Mouse (Mus musculus) right cerebral cortex, adult 2 months (tissue): ENCODE data around the gene Cipc.

Experiments used
- DNase-seq, 2 experiments: peaks; one replicate each; pipeline ENCODE4 v3.0.0; 2021 to 2022; ENCODE audit warnings: low spot score in 2 of 2

Gene Cipc

GRCm38 (mm10) chr12:86989890-86990754 lies 43.3 kb downstream of the Cipc start, which contains the start of gene Zdhhc22:
Gene Zdhhc22 (minus strand): TSS chr12:86990430.
- DNase-seq, result no peak

GRCm38 (mm10) chr12:86990755-86991110 lies 43.9 kb downstream of the Cipc start:
- DNase-seq, result no peak

DNA sequence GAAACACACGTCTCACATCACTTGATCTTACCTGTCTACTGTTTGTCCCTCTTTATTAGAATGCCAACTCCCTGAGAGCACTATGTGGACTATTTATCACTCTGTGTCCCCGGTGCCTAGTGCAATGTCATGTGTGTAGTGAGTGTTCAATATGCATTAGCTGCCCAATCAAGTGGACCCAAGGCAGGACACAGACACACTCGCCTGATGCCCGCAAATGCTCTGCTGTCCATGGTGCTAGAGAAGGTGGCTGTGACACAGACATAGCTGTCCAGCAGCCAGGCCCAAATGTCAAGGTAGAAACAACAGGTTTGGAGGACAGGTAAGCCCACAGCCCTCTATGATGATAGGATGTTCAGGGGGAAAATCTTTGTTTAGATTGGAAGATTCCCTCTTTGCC lies 47.3 kb downstream of the Cipc start:
- no peak for DNase-seq

DNA sequence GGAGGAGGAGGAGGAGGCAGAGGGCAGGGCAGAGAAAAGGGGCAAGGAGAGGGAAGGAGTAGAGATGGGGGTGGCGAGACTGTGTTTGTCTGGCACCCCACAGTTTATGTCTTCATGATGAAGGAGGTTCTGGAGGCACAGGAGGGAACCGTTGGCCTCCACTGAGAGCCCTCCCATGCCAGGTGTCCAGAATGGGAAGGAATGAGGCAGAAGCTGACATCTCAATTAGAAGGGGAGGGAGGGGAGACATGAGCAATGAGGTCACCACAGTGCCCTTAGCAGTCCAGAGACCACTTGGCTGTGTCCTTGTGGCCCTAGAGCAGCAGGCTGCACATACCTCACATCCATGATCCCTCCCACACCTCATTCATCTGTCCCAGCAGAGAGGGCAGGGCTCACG lies 47.9 kb downstream of the Cipc start:
- no peak for DNase-seq

DNA sequence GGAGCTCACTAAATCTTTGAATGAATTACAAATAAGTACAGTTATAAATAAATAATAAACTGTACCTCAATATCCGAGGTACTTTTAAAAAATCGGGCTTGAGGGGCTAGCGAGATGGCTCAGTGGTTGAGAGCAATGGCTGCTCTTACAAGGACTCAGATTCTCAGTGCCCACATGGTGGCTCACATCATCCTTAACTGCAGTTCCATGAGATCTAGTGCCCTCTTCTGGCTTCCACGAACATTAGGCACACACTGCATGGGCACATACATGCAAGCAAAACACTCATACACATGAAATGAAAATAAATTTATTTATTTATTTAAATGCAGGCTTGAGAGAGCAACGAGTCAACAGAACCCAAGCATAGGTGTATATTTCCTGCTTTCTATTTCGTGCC lies 49.1 kb downstream of the Cipc start:
- no peak for DNase-seq

- DNase-seq, result no peak
Measured at GRCm38 (mm10) chr12:86998699-86999098, 51.9 kb downstream of the Cipc start.

GRCm38 (mm10) chr12:86999283-86999820 lies 52.5 kb downstream of the Cipc start:
- no peak for DNase-seq

DNA sequence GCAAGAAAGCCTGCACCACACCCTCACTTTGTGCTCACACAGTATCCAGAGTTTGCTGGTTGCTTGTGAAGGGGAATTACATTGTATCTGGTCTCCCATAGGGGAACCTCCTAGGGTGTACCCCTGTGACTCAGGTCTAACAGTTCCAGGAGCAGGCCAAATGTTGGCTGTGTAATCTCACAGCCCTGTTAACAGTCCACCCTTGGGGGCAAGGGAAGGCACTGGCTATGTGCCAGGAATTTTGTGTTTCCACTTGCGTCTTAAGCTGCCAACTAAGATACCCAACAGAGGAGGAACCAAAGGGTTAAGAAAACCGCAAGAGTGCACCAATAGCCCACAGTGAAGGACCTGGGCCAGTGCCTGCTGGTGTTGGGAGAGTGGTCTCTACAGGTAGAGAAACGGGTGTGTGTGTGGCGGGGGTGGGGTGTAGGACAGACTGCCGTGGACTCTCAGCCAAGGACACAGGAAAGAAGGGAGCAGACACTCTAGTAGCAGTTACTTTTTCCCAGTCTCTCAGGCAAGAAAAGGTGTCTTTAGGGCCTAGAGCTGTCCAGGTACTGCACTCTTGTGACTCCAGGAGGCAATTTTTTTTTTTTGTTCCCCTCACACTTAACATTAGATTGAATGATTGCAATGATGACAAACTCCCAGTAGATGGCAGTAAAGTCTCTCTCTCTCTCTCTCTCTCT lies 53.5 kb downstream of the Cipc start:
- no peak for DNase-seq

- DNase-seq, result no peak
Measured at GRCm38 (mm10) chr12:87000840-87001176, 54.0 kb downstream of the Cipc start.

DNA sequence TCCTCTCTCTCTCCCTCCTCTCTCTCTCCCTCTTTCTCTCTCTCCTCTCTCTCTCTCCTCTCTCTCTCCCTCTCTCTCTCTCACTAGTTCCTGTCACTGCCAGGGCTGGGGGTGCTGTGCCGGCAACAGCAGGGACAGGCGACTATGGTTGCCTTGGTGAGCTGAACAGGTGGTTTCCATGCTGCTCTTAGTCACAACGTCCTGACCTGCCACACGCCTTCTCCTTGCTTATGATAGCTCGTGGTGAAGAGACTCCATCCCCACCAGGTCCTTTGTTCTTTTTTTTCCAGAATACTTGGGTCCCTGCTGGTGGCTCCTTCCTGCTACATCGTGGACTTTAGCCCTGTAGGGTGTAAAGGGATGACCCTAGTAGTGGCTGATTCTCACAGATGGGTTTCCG lies 55.4 kb downstream of the Cipc start:
- no peak for DNase-seq

GRCm38 (mm10) chr12:87002815-87003214 lies 56.0 kb downstream of the Cipc start:
- no peak for DNase-seq

GRCm38 (mm10) chr12:87003606-87004005 lies 56.8 kb downstream of the Cipc start:
- no peak for DNase-seq

- DNase-seq, result no peak
Measured at GRCm38 (mm10) chr12:87004596-87004995, 57.8 kb downstream of the Cipc start.
